Mouse (Mus musculus) forebrain, postnatal 0 days (tissue): ENCODE measurements at regions not wholly inside any gene's neighbourhood (a gene's known extent, or its start where the extent isn't known, plus 50 kb on each side); places are given as distances from the start of the nearest gene placed in this dataset.

Source experiments
- ATAC-seq: fragments of 200-750 bp; cut with Nextera tagmentation; 2 replicates; pipeline ENCODE4 v1.8.0; 2017; ENCODE audit warnings: mild to moderate bottlenecking, moderate library complexity
- DNase-seq: peaks from one replicate; pipeline ENCODE4 v3.0.0-alpha.2; 2015
- H3K27ac ChIP-seq: fragments of 300-500 bp; sonication (generic); 2 replicates; pipeline ENCODE4 v1.5.1; 2014; ENCODE audit warnings: low read depth, mild to moderate bottlenecking, antibody characterized with exemption, low read length, moderate library complexity, mixed read lengths
- H3K27me3 ChIP-seq: fragments of 300-500 bp; sonication (generic); 2 replicates; pipeline ENCODE4 v1.6.1; 2014; ENCODE audit warnings: mild to moderate bottlenecking, low read length, mixed read lengths; ENCODE audit not compliant: insufficient read depth
- H3K36me3 ChIP-seq: fragments of 300-500 bp; sonication (generic); 2 replicates; pipeline ENCODE4 v1.6.1; 2014; ENCODE audit warnings: mild to moderate bottlenecking, moderate library complexity; ENCODE audit not compliant: insufficient read depth
- H3K4me1 ChIP-seq: fragments of 300-500 bp; sonication (generic); 2 replicates; pipeline ENCODE4 v1.6.1; 2014; ENCODE audit warnings: antibody characterized with exemption; ENCODE audit not compliant: insufficient read depth
- H3K4me2 ChIP-seq: fragments of 300-500 bp; sonication (generic); 2 replicates; pipeline ENCODE4 v1.6.1; 2014; ENCODE audit warnings: low read depth, mild to moderate bottlenecking, moderate library complexity
- H3K4me3 ChIP-seq: fragments of 300-500 bp; sonication (generic); 2 replicates; pipeline ENCODE4 v1.5.1; 2014; ENCODE audit warnings: low read depth, low read length, mixed read lengths
- H3K9ac ChIP-seq: fragments of 300-500 bp; sonication (generic); 2 replicates; pipeline ENCODE4 v1.6.1; 2014; ENCODE audit warnings: mild to moderate bottlenecking
- H3K9me3 ChIP-seq: fragments of 300-500 bp; sonication (generic); 2 replicates; pipeline ENCODE4 v1.6.1; 2016; ENCODE audit warnings: low read length
- CTCF ChIP-seq: sonication (generic); IDR thresholded peaks from 2 replicates; pipeline ENCODE4 v1.5.1; 2016; ENCODE audit warnings: antibody characterized with exemption, control low read depth, low read depth
- WGBS: fragments of 180-500 bp; shearing (Covaris S2); extraction: QIAGEN DNeasy Blood & Tissue Kit; methylation state at CpG from one replicate; pipeline ENCODE4 v1.1.7; 2014; 5-methylcytosine and 5-hydroxymethylcytosine counted together

- H3K4me1 ChIP-seq: no peaks in the 10 kb centered on the region
- no peak overlapping the region for H3K4me2 ChIP-seq
- no peaks in the 10 kb centered on the region for H3K9me3 ChIP-seq
- ATAC-seq (no peak), DNase-seq (no peak)
- H3K36me3 ChIP-seq: no peaks in the 10 kb centered on the region
- no peak for TF ChIP-seq CTCF
- no peaks in the 10 kb centered on the region for H3K27me3 ChIP-seq
- H3K27ac ChIP-seq: no peak overlapping the region
- H3K4me3 ChIP-seq: no peak overlapping the region
- WGBS: 90% methylated on average over 6 of the region's 6 CpGs
- H3K9ac ChIP-seq: no peak overlapping the region
Measured at GRCm38 (mm10) chr7:129814149-129814860, 222.6 kb downstream of the Wdr11 start.

- Histone ChIP-seq H3K36me3 (no peaks in the 10 kb centered on the region), H3K4me3 (no peak overlapping the region), H3K27ac (no peak overlapping the region), H3K9me3 (no peaks in the 10 kb centered on the region), H3K27me3 (no peaks in the 10 kb centered on the region), H3K9ac (no peak overlapping the region), H3K4me2 (no peak overlapping the region), H3K4me1 (no peaks in the 10 kb centered on the region)
- DNase-seq: no peak
- no peak for ATAC-seq
- WGBS: 94% methylated on average over 2 of the region's 2 CpGs
- TF ChIP-seq CTCF: no peak
Measured at GRCm38 (mm10) chr7:129818833-129819232, 227.2 kb downstream of the Wdr11 start.

GRCm38 (mm10) chr7:129819651-129820050, 228.0 kb downstream of the Wdr11 start:
- H3K36me3 ChIP-seq: no peaks in the 10 kb centered on the region
- ATAC-seq: no peak
- no peak overlapping the region for H3K4me2 ChIP-seq
- no peak overlapping the region for H3K27ac ChIP-seq
- DNase-seq: no peak
- no peaks in the 10 kb centered on the region for H3K9me3 ChIP-seq
- H3K27me3 ChIP-seq: no peaks in the 10 kb centered on the region
- 71% methylated on average over 5 of the region's 5 CpGs for WGBS
- H3K9ac ChIP-seq: no peak overlapping the region
- no peaks in the 10 kb centered on the region for H3K4me1 ChIP-seq
- no peak for TF ChIP-seq CTCF
- H3K4me3 ChIP-seq: no peak overlapping the region

GRCm38 (mm10) chr7:129828970-129829369, 237.3 kb downstream of the Wdr11 start:
- H3K27ac ChIP-seq: no peak overlapping the region

GRCm38 (mm10) chr7:129832830-129833229, 241.2 kb downstream of the Wdr11 start:
- H3K36me3 ChIP-seq: no peaks in the 10 kb centered on the region
- DNase-seq: no peak
- no peaks in the 10 kb centered on the region for H3K4me1 ChIP-seq
- H3K9ac ChIP-seq: no peak overlapping the region
- ATAC-seq: no peak
- H3K27ac ChIP-seq: no peak overlapping the region
- 85% methylated on average over 8 of the region's 8 CpGs for WGBS
- no peaks in the 10 kb centered on the region for H3K27me3 ChIP-seq
- H3K4me2 ChIP-seq: no peak overlapping the region
- H3K4me3 ChIP-seq: no peak overlapping the region
- no peak for TF ChIP-seq CTCF
- H3K9me3 ChIP-seq: no peaks in the 10 kb centered on the region

More at GRCm38 (mm10) chr7:129828970-129829369, 237.3 kb downstream of the Wdr11 start:
- no peaks in the 10 kb centered on the region for H3K27me3 ChIP-seq
- no peak for ATAC-seq
- no peaks in the 10 kb centered on the region for H3K9me3 ChIP-seq
- no peak overlapping the region for H3K4me3 ChIP-seq
- 96% methylated on average over 1 of the region's 1 CpGs for WGBS
- no peak for TF ChIP-seq CTCF
- no peak for DNase-seq
- H3K9ac ChIP-seq: no peak overlapping the region
- H3K4me1 ChIP-seq: no peaks in the 10 kb centered on the region
- no peak overlapping the region for H3K4me2 ChIP-seq
- no peaks in the 10 kb centered on the region for H3K36me3 ChIP-seq

GRCm38 (mm10) chr7:129842303-129843122, 250.8 kb downstream of the Wdr11 start:
- no peaks in the 10 kb centered on the region for H3K27me3 ChIP-seq
- no peak overlapping the region for H3K4me3 ChIP-seq
- H3K4me1 ChIP-seq: no peaks in the 10 kb centered on the region
- 21% methylated on average over 10 of the region's 10 CpGs for WGBS
- ATAC-seq (peak; percentile 88), DNase-seq (peak; percentile 59)
- peak overlapping the region; percentile 9; the same call in 1 of the 2 replicates for H3K27ac ChIP-seq
- no peak overlapping the region for H3K9ac ChIP-seq
- H3K36me3 ChIP-seq: no peaks in the 10 kb centered on the region
- no peaks in the 10 kb centered on the region for H3K9me3 ChIP-seq
- no peak overlapping the region for H3K4me2 ChIP-seq
- TF ChIP-seq CTCF: no peak

GRCm38 (mm10) chr7:129847136-129847535, 255.5 kb downstream of the Wdr11 start:
- H3K4me1 ChIP-seq: no peaks in the 10 kb centered on the region
- TF ChIP-seq CTCF: no peak
- peak; percentile 14 for DNase-seq

More at GRCm38 (mm10) chr7:129847136-129847535, 255.5 kb downstream of the Wdr11 start:
- Histone ChIP-seq H3K9ac (no peak overlapping the region), H3K4me2 (no peak overlapping the region), H3K4me3 (no peak overlapping the region), H3K36me3 (no peaks in the 10 kb centered on the region), H3K9me3 (no peaks in the 10 kb centered on the region), H3K27ac (no peak overlapping the region), H3K27me3 (no peaks in the 10 kb centered on the region)
- no peak for ATAC-seq
- 64% methylated on average over 5 of the region's 5 CpGs for WGBS
